Mouse (Mus musculus) myocyte (in vitro differentiated cells): Measurements from ENCODE around the gene Rccd1. TPM values are rescaled to one million over a fixed set of nuclear protein-coding genes. Genes with fewer than 3 reads are reported as not detected.

Source experiments
- H3K27me3 ChIP-seq: one replicate; pipeline ENCODE4 v1.6.1; 2011; ENCODE audit not compliant: control insufficient read depth, insufficient read depth, insufficient read length
- H3K36me3 ChIP-seq: one replicate; pipeline ENCODE4 v1.6.1; 2011; ENCODE audit not compliant: control insufficient read depth, insufficient read depth
- H3K4me2 ChIP-seq: one replicate; pipeline ENCODE4 v1.6.1; 2011; ENCODE audit warnings: low read depth, control low read depth
- H3K4me3 ChIP-seq: one replicate; pipeline ENCODE4 v1.5.1; 2011; ENCODE audit warnings: mild to moderate bottlenecking, control low read depth, moderate library complexity
- H3K79me2 ChIP-seq: one replicate; pipeline ENCODE4 v1.6.1; 2011; ENCODE audit not compliant: control insufficient read depth, insufficient read depth
- H3ac ChIP-seq: one replicate; pipeline ENCODE4 v1.6.1; 2011; ENCODE audit not compliant: control insufficient read depth, insufficient read length
- CEBPB ChIP-seq: IDR thresholded peaks from 2 replicates; pipeline ENCODE4 v1.6.1; 2011; ENCODE audit warnings: mild to moderate bottlenecking, moderate library complexity; ENCODE audit not compliant: poor library complexity, insufficient read depth, severe bottlenecking
- E2F4 ChIP-seq: IDR thresholded peaks from one replicate; pipeline ENCODE4 v1.6.1; 2011; ENCODE audit warnings: mild to moderate bottlenecking, control low read depth, moderate library complexity; ENCODE audit not compliant: insufficient read depth
- MAX ChIP-seq: IDR thresholded peaks from one replicate; pipeline ENCODE4 v1.6.1; 2011; ENCODE audit warnings: low read depth, mild to moderate bottlenecking, control low read depth
- MYOD1 ChIP-seq, 3 experiments: IDR thresholded peaks; one replicate each; pipeline ENCODE4 v1.6.1; 2011; ENCODE audit warnings: control low read depth in 2 of 3, low read depth in 2 of 3, mild to moderate bottlenecking in 2 of 3, moderate library complexity in 1 of 3; ENCODE audit not compliant: insufficient read length in 2 of 3, control insufficient read depth in 1 of 3
- MYOG ChIP-seq, 3 experiments: IDR thresholded peaks; one replicate each; pipeline ENCODE4 v1.6.1; 2011; ENCODE audit warnings: control low read depth in 2 of 3, low read depth in 2 of 3, mild to moderate bottlenecking in 2 of 3; ENCODE audit not compliant: insufficient read length in 2 of 3, control insufficient read depth in 1 of 3, insufficient read depth in 1 of 3
- POLR2A ChIP-seq: IDR thresholded peaks from one replicate; pipeline ENCODE4 v1.6.1; 2011; ENCODE audit warnings: low read depth, mild to moderate bottlenecking, control low read depth, moderate library complexity; ENCODE audit not compliant: insufficient read length
- POLR2AphosphoS2 ChIP-seq: IDR thresholded peaks from one replicate; pipeline ENCODE4 v1.6.1; 2011; ENCODE audit warnings: low read depth, control low read depth; ENCODE audit not compliant: insufficient read length
- REST ChIP-seq: IDR thresholded peaks from one replicate; pipeline ENCODE4 v1.6.1; 2011; ENCODE audit warnings: mild to moderate bottlenecking, control low read depth, moderate library complexity; ENCODE audit not compliant: insufficient read depth, insufficient read length
- SRF ChIP-seq: IDR thresholded peaks from one replicate; pipeline ENCODE4 v1.6.1; 2011; ENCODE audit warnings: low read depth; ENCODE audit not compliant: control insufficient read depth, insufficient read length
- TCF12 ChIP-seq: IDR thresholded peaks from one replicate; pipeline ENCODE4 v1.6.1; 2011; ENCODE audit warnings: mild to moderate bottlenecking, control low read depth; ENCODE audit not compliant: poor library complexity, insufficient read depth, severe bottlenecking
- TCF3 ChIP-seq: IDR thresholded peaks from one replicate; pipeline ENCODE4 v1.6.1; 2011; ENCODE audit warnings: low read depth, control low read depth; ENCODE audit not compliant: insufficient read length
- USF1 ChIP-seq: IDR thresholded peaks from one replicate; pipeline ENCODE4 v1.6.1; 2011; ENCODE audit warnings: low read depth, mild to moderate bottlenecking, control low read depth, moderate library complexity
- polyA plus RNA-seq: library from polyadenylated mRNA; unstranded; fragments of >200 nt; fragmentation: generic; extraction: Trizol; gene quantifications from one replicate; pipeline ENCODE4 v1.2.1, GENCODE M21; 2012; ENCODE audit warnings: missing spikeins

Gene Rccd1
- polyA plus RNA-seq, 1 experiment: 8.4 TPM

GRCm38 (mm10) chr7:80280998-80281397 is 43.3 kb downstream of the Rccd1 start:
- Histone ChIP-seq H3K4me2 (no peak overlapping the region), H3ac (no peak overlapping the region), H3K4me3 (no peak overlapping the region), H3K27me3 (no peaks in the 10 kb centered on the region), H3K79me2 (no peaks in the 10 kb centered on the region), H3K36me3 (peaks cover 47% of the 10 kb centered on the region)
- TF ChIP-seq TCF12: no peak

GRCm38 (mm10) chr7:80280032-80280431 is 44.2 kb downstream of the Rccd1 start:
- H3K79me2 ChIP-seq: no peaks in the 10 kb centered on the region
- no peak overlapping the region for H3K4me2 ChIP-seq
- peaks cover 45% of the 10 kb centered on the region for H3K36me3 ChIP-seq
- no peaks in the 10 kb centered on the region for H3K27me3 ChIP-seq
- no peak overlapping the region for H3K4me3 ChIP-seq
- TF ChIP-seq POLR2A: no peak
- TF ChIP-seq CEBPB: no peak
- TF ChIP-seq POLR2AphosphoS2: no peak
- TF ChIP-seq TCF3: no peak
- no peak for TF ChIP-seq SRF
- TF ChIP-seq USF1: no peak
- TF ChIP-seq MYOD1 (IDR thresholded peaks at IDR 0.05; ENCODE audit: control insufficient read depth in 1 of 3, insufficient read length in 2 of 3, low read depth in 2 of 3): peak in 2 of 3 experiments; percentile 82
- TF ChIP-seq REST: no peak
- no peak for TF ChIP-seq TCF12
- no peak for TF ChIP-seq MAX
- no peak for TF ChIP-seq E2F4
- TF ChIP-seq MYOG (IDR thresholded peaks at IDR 0.05; ENCODE audit: control insufficient read depth in 1 of 3, insufficient read depth in 1 of 3, insufficient read length in 2 of 3, low read depth in 2 of 3): peak in 2 of 3 experiments; percentile 68 to 80
- no peak overlapping the region for H3ac ChIP-seq

GRCm38 (mm10) chr7:80276374-80276773 is 47.9 kb downstream of the Rccd1 start:
- TF ChIP-seq POLR2AphosphoS2 (no peak), SRF (no peak), E2F4 (no peak), TCF3 (no peak), MAX (no peak), MYOG (IDR thresholded peaks at IDR 0.05; ENCODE audit: control insufficient read depth in 1 of 3, insufficient read depth in 1 of 3, insufficient read length in 2 of 3, low read depth in 2 of 3) (no peak), MYOD1 (IDR thresholded peaks at IDR 0.05; ENCODE audit: control insufficient read depth in 1 of 3, insufficient read length in 2 of 3, low read depth in 2 of 3) (no peak), USF1 (no peak)
- Histone ChIP-seq H3K79me2 (peaks cover 2% of the 10 kb centered on the region), H3K27me3 (no peaks in the 10 kb centered on the region), H3ac (no peak overlapping the region), H3K36me3 (peaks cover 27% of the 10 kb centered on the region), H3K4me2 (no peak overlapping the region), H3K4me3 (no peak overlapping the region)

- H3K79me2 ChIP-seq: peaks cover 17% of the 10 kb centered on the region
- TF ChIP-seq MYOG (IDR thresholded peaks at IDR 0.05; ENCODE audit: control insufficient read depth in 1 of 3, insufficient read depth in 1 of 3, insufficient read length in 2 of 3, low read depth in 2 of 3) (no peak), E2F4 (no peak), POLR2AphosphoS2 (no peak), TCF3 (no peak), REST (no peak), POLR2A (no peak), CEBPB (no peak), USF1 (no peak), MYOD1 (IDR thresholded peaks at IDR 0.05; ENCODE audit: control insufficient read depth in 1 of 3, insufficient read length in 2 of 3, low read depth in 2 of 3) (no peak), TCF12 (no peak), MAX (no peak)
- H3K27me3 ChIP-seq: no peaks in the 10 kb centered on the region
- peaks cover 27% of the 10 kb centered on the region for H3K36me3 ChIP-seq
- H3K4me2 ChIP-seq: no peak overlapping the region
- no peak overlapping the region for H3ac ChIP-seq
- no peak overlapping the region for H3K4me3 ChIP-seq
Measured at GRCm38 (mm10) chr7:80273456-80273855, 50.8 kb downstream of the Rccd1 start.

- no peaks in the 10 kb centered on the region for H3K27me3 ChIP-seq
- H3K36me3 ChIP-seq: peaks cover 12% of the 10 kb centered on the region
- H3ac ChIP-seq: peak overlapping the region; percentile 41
- peaks cover 17% of the 10 kb centered on the region for H3K79me2 ChIP-seq
- peak overlapping the region; percentile 88 for H3K4me3 ChIP-seq
- TF ChIP-seq TCF12 (no peak), TCF3 (no peak), E2F4 (no peak), POLR2AphosphoS2 (no peak), USF1 (no peak), MAX (no peak), REST (no peak), CEBPB (no peak), MYOD1 (IDR thresholded peaks at IDR 0.05; ENCODE audit: control insufficient read depth in 1 of 3, insufficient read length in 2 of 3, low read depth in 2 of 3) (no peak), POLR2A (no peak), SRF (no peak), MYOG (IDR thresholded peaks at IDR 0.05; ENCODE audit: control insufficient read depth in 1 of 3, insufficient read depth in 1 of 3, insufficient read length in 2 of 3, low read depth in 2 of 3) (no peak)
- peak overlapping the region; percentile 98 for H3K4me2 ChIP-seq
Measured at GRCm38 (mm10) chr7:80269751-80270255, 54.5 kb downstream of the Rccd1 start.
